In the genomic region with DNA sequence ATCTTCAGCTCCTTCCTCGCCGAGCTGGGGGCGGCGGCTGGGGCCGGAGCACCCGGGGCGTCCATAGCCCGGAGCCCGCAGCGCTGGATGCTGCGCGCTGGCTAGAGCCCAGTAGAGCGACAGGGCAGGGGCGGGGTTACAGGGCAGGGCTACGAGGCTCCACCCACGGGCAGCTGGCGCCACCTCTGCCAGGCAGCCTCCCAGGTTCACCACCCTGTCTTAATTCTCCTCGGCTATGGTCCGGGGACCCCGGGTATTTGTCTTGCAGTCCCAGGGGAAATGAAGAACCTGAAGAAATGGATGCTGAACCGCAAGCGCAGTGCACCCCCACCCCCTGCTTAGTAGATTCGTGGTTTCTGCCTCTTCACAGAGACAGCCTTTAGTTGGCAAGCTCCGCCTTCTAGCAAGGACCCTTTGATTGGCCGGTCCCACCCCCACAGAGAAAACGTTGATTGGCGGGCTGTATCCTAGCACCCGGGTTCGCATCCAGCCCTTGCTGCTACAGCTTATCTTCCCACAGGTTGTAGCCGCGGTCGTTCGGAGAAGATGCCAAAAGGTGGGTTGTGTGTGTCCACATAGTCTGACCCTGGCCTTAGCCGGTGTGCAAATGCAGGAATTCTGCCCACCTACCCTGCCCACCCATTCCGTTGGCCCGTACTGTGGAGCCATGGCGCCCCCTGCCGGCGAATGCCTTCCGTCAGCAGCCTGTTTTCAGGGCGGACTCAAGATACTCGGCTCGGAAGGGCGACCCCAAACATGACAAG, we compare ENCODE assay signal across 1 mouse cellular context.
TF ChIP-seq lines count a peak whose summit lies in the region.

A gene (minus strand): TSS at position 385 of the 764 bp plus-strand sequence.

TF ChIP-seq in CH12.LX, 34 proteins besides CTCF, POLR2A, EP300 and RAD21 (continued from another document):
- TF ChIP-seq CHD1 (IDR thresholded peaks at IDR 0.05; ENCODE audit: low read depth, low read length) = no peak
- peak; percentile 53; the same call in 1 of the 2 replicates for TF ChIP-seq NELFE (IDR thresholded peaks at IDR 0.05; ENCODE audit: low read depth, low read length)
- TF ChIP-seq HCFC1 (IDR thresholded peaks at IDR 0.05; ENCODE audit: low read depth, low read length) = peak; percentile 28; the same call in 1 of the 2 replicates
- TF ChIP-seq MAX (IDR thresholded peaks at IDR 0.05; ENCODE audit: low read length) = no peak
- peak; percentile 55 for TF ChIP-seq NRF1 (IDR thresholded peaks at IDR 0.05; ENCODE audit: low read depth, low read length)
- TF ChIP-seq ZNF384 (IDR thresholded peaks at IDR 0.05; ENCODE audit: low read depth, low read length) = no peak
- no peak; the same call in 1 of the 2 replicates for TF ChIP-seq MYC (IDR thresholded peaks at IDR 0.05; ENCODE audit: low read depth, low read length)
- TF ChIP-seq RCOR1 (conservative IDR thresholded peaks at IDR 0.05; ENCODE audit: low read depth, low read length) = 0 out of 2 replicates have a peak, but pooled peaks have one; percentile 21
- TF ChIP-seq SMC3 (IDR thresholded peaks at IDR 0.05; ENCODE audit: low read depth, low read length) = peak; percentile 95
- peak; percentile 33 for TF ChIP-seq MEF2A (IDR thresholded peaks at IDR 0.05; ENCODE audit: borderline replicate concordance, low read depth, low read length)
- TF ChIP-seq POLR2AphosphoS2 (IDR thresholded peaks at IDR 0.05; ENCODE audit: low read depth, low read length) = peak; percentile 72
- TF ChIP-seq KAT2A (IDR thresholded peaks at IDR 0.05; ENCODE audit: insufficient replicate concordance, low read length) = 0 out of 2 replicates have a peak, but pooled peaks have one; percentile 43
- TF ChIP-seq TCF12 (IDR thresholded peaks at IDR 0.05; ENCODE audit: low read depth, low read length) = peak; percentile 65; the same call in 1 of the 2 replicates
- TF ChIP-seq IRF4 (IDR thresholded peaks at IDR 0.05; ENCODE audit: low read depth, low read length) = peak; percentile 17; the same call in 1 of the 2 replicates
- TF ChIP-seq BHLHE40 (IDR thresholded peaks at IDR 0.05; ENCODE audit: low read depth, low read length) = peak; percentile 29; the same call in 1 of the 2 replicates
- TF ChIP-seq GABPA (IDR thresholded peaks at IDR 0.05; ENCODE audit: insufficient replicate concordance, low read depth, low read length) = no peak
- TF ChIP-seq MAZ (IDR thresholded peaks at IDR 0.05; ENCODE audit: low read depth, low read length) = peak; percentile 87
- TF ChIP-seq UBTF (IDR thresholded peaks at IDR 0.05; ENCODE audit: low read depth, low read length) = 0 out of 2 replicates have a peak, but pooled peaks have one; percentile 24
- TF ChIP-seq MXI1 (IDR thresholded peaks at IDR 0.05; ENCODE audit: low read depth, low read length) = peak; percentile 38; the same call in 1 of the 2 replicates
- TF ChIP-seq E2F4 (IDR thresholded peaks at IDR 0.05; ENCODE audit: insufficient replicate concordance, low read depth, low read length) = no peak
- TF ChIP-seq ELF1 (IDR thresholded peaks at IDR 0.05; ENCODE audit: low read depth, low read length) = peak; percentile 39; the same call in 1 of the 2 replicates
- TF ChIP-seq ZC3H11A (IDR thresholded peaks at IDR 0.05; ENCODE audit: low read depth, low read length) = peak; percentile 77
- TF ChIP-seq ZMIZ1 (IDR thresholded peaks at IDR 0.05; ENCODE audit: low read depth, low read length) = peak; percentile 31; the same call in 1 of the 2 replicates
- TF ChIP-seq CHD2 (IDR thresholded peaks at IDR 0.05; ENCODE audit: low read length) = peak; percentile 64; the same call in 1 of the 2 replicates
